Mouse (Mus musculus) heart, adult 11 months (tissue): ENCODE measurements around the gene Pde4b.

ENCODE experiments used
- DNase-seq: peaks from one replicate; pipeline ENCODE4 v3.0.0; 2022

Pde4b gene

GRCm38 (mm10) chr4:102621120-102621519 is 533.8 kb downstream of the Pde4b start:
- peak; percentile 25 for DNase-seq

DNA sequence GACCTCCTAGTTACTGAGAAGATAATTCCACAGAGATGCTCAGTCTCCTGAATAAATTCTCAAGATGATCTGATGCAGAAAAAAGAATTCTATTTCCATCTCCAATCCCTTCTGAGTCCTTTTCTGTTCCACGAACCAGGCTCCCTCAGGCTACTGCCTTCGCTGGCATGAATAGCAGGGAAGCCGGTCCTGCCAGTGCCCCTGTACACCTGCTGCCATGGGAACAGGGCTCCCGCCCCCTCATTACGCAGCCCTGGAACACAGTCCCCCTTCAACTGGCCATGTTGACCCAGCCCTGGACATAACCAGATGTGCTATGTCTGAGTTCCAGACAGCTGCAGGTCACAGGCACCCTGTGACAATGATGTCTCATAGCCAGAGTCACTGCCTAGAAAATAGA is 535.6 kb downstream of the Pde4b start:
- peak; percentile 87 for DNase-seq

DNA sequence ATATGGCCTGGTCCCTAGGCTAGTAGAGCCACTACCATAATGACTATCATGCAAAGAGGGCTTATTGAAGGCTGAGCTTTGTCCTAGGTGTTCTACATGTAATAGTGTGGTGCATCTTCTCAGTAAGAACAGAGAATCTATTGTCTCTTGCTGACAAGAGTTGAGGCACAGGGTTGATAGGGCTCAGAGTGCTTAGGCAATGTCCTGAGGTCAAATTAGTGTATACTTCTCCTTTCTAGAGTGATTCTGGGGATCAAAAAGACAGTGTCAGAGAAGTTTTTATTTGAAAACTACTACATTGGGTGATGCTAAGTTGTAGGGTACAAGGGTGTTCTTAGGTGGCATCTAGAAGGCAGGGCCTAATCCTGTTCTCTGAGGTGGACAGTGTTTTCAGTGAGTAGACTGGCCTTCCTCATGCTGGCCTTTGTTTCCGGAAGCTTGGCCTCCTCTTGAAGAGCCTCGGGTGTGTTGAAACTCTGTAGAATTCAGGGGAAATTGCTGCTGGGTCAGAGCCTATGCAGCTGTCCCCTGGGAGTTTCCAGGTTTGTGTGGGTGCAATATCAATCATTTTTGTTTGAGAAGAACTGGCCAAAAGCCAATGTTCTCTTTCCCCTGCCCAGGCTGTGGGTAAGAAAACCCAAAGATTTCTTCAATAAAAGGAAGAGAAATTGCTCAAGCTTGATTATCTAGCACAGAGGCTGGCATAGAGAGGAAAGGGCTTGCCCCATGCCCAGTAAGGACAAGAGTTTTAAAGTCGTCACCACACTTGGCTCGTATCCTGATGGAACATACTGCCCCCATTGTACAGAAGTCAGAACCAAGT is 536.7 kb downstream of the Pde4b start:
- DNase-seq: peak; percentile 92

DNA sequence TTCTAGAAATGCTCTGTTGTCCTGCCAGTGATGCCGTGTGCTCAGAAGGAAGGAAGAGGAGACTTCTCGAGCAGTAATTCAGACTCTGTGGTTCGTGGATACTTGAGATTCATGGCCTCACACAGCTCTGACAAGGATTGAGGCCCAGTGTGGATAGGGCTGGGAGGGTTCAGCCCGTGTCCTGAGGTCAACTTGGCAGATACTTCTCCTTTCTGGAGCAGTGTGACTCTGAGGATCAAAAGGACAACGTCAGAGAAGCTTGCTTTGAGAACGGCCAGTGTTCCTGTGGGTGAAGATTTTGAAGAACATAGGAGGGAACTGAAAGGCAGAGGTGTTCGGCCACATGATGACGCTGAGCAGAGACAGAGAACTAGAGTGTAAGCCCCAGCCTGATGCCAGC is 537.6 kb downstream of the Pde4b start:
- DNase-seq: peak; percentile 94

GRCm38 (mm10) chr4:102627799-102628198 is 540.5 kb downstream of the Pde4b start:
- peak; percentile 39 for DNase-seq

GRCm38 (mm10) chr4:102629621-102630020 is 542.3 kb downstream of the Pde4b start:
- peak; percentile 24 for DNase-seq

GRCm38 (mm10) chr4:102630261-102630660 is 542.9 kb downstream of the Pde4b start:
- DNase-seq: peak; percentile 94

GRCm38 (mm10) chr4:102631624-102632023 is 544.3 kb downstream of the Pde4b start:
- peak; percentile 95 for DNase-seq

- peak; percentile 81 for DNase-seq
Measured at GRCm38 (mm10) chr4:102633241-102633640, 545.9 kb downstream of the Pde4b start.

DNA sequence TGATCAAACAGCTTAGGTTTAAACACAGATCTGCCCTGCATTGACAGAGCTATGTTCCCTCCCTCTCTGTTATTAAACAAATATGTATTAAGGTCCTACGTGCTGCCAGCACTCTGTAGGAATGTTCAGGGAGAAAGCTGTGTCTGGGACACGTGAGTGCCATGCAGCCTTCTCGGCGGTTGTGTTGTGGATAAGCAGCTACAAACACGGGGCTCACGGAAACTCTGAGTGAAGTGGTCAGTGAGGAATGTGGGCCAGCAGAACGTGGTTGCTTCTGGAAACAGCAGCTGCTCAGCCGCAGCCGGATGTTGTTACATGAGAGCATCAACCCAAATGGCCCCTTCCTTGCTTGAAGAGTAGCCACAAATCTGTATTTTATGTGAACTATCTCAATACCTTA is 547.9 kb downstream of the Pde4b start:
- peak; percentile 95 for DNase-seq

GRCm38 (mm10) chr4:102635944-102636343 is 548.6 kb downstream of the Pde4b start:
- peak; percentile 85 for DNase-seq

GRCm38 (mm10) chr4:102637348-102637910 is 550.1 kb downstream of the Pde4b start:
- peak; percentile 90 for DNase-seq

DNA sequence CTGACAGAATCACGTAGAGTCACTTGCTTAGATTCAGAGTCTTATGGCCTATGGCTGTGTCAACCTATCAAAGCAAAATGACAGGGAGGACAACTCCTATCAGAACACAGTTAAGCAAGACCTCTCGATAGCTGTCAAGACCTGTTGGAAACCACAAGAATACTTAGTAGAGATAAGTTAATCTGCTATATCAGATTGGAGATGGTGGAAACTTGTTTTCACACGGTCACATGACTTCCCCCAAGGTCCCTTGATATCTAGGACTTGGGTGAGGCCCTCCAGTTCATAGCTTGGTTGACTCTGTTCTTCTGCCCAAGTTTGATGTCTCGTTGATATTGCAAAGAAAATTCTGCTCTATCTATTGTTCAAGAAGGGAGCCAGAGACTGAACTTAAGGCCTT is 553.6 kb downstream of the Pde4b start:
- no peak for DNase-seq

GRCm38 (mm10) chr4:102644062-102644461 is 556.7 kb downstream of the Pde4b start:
- peak; percentile 56 for DNase-seq

DNA sequence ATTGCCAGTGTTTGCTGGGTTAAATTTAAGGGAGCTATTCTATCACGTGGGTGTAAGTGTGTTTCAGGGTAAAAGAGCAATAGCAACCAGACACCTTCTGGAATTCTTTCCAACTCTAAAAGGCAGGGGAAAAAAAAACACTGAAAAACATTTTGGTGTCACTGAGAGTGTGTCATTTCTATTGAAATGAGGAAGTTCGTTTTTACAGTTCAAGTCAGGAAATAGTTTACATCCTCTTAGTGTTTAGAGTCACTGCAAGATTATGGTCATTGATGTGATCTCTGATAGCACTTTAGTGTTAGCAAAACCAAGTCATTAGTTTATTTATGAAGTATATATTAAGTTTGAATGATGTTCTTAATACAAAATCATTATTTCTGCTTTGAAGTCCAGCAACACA is 559.7 kb downstream of the Pde4b start:
- DNase-seq: no peak

DNA sequence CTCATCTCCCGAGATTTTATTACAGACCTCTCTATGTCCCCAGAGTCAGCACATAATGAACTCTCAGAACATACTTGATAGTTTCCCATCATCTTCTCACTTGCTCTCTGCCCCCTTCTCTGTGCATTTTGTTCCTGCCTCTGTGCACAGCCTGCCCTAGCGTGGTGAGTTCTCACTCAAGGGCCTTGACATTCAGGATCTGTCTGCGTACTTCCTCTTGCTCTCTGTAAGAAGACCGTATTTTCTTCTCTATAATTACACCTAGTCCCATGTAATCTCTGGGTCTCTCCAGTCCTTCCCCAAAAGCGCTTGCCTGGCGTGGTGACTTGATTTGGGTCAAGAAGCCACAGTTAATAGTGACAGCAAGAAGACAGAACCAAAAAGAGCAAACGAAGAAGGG is 568.0 kb downstream of the Pde4b start:
- peak; percentile 81 for DNase-seq

GRCm38 (mm10) chr4:102656494-102657036 is 569.2 kb downstream of the Pde4b start:
- DNase-seq: peak; percentile 68
